Mouse (Mus musculus) stomach, postnatal 0 days (tissue): ENCODE measurements around the gene Hook2.

ENCODE experiments used
- CTCF ChIP-seq: IDR thresholded peaks from 2 replicates; pipeline ENCODE4 v1.5.1; 2016; ENCODE audit warnings: antibody characterized with exemption, low read depth, mild to moderate bottlenecking, moderate library complexity
- EP300 ChIP-seq: optimal IDR thresholded peaks from 2 replicates; pipeline ENCODE3; 2016; ENCODE audit warnings: antibody characterized with exemption

- TF ChIP-seq CTCF (no peak), EP300 (no peak)
These were observed 19.5 kb upstream of the Hook2 start for GRCm38 (mm10) chr8:84970913-84971312.
